Mouse (Mus musculus) bone marrow macrophage, adult 2 months (primary cell): ENCODE results near the gene Sirpa.

ENCODE experiments used
- CTCF ChIP-seq: IDR thresholded peaks from 2 replicates; pipeline ENCODE4 v1.5.1; 2012; ENCODE audit warnings: low read depth, mild to moderate bottlenecking, low read length, moderate library complexity
- POLR2A ChIP-seq: IDR thresholded peaks from 2 replicates; pipeline ENCODE4 v1.6.1; 2012; ENCODE audit warnings: mild to moderate bottlenecking, low read depth, low read length, borderline replicate concordance

DNA sequence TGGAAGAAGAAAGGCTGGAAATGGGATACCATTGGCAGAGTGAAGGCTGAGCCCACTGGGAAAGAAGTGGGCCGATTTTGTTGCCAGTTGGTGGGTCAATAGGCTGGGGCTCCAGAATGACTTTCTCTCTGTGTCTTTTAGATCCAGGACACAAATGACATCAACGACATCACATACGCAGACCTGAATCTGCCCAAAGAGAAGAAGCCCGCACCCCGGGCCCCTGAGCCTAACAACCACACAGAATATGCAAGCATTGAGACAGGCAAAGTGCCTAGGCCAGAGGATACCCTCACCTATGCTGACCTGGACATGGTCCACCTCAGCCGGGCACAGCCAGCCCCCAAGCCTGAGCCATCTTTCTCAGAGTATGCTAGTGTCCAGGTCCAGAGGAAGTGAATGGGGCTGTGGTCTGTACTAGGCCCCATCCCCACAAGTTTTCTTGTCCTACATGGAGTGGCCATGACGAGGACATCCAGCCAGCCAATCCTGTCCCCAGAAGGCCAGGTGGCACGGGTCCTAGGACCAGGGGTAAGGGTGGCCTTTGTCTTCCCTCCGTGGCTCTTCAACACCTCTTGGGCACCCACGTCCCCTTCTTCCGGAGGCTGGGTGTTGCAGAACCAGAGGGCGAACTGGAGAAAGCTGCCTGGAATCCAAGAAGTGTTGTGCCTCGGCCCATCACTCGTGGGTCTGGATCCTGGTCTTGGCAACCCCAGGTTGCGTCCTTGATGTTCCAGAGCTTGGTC, 37.3 kb downstream of the Sirpa start:
- TF ChIP-seq CTCF: no peak
- TF ChIP-seq POLR2A: no peak
